Mouse (Mus musculus) heart, adult 18-20 months (tissue): ENCODE measurements around the gene Paqr7. TPM values are rescaled to one million over a fixed set of nuclear protein-coding genes. Genes with fewer than 3 reads are reported as not detected.
A peak's percentile ranks its signal among the peaks of the same experiment; 100 is the strongest.

Experiments
- DNase-seq, 2 experiments: peaks; one replicate each; pipeline ENCODE4 v3.0.0; 2021 to 2022; ENCODE audit warnings: mixed read lengths in 1 of 2
- long read RNA-seq, 2 experiments: library from polyadenylated mRNA; stranded (forward); transcript quantifications; one replicate each; pipeline ENCODE4 v2.0.0; 2021
- total RNA-seq, 2 experiments: library from RNA; stranded (reverse); gene quantifications; 2 replicates each; pipeline ENCODE4 v1.2.3; 2021

Gene Paqr7
- total RNA-seq, result 10 to 100 TPM; 15.5 to 15.7 TPM
- long read RNA-seq, experiment 1, transcript Paqr7-201 (2 exons, 2,351 nt), result major isoform, 6 of 40 reads
- long read RNA-seq, experiment 1, partial matches to known transcripts, result 32 of 40 reads
- long read RNA-seq, experiment 1, other reads (novel, unspliced or antisense), result 1 of 40 reads
- long read RNA-seq, experiment 2, partial matches to known transcripts, result 0 of 16 reads
- long read RNA-seq, experiment 2, other reads (novel, unspliced or antisense), result 12 of 16 reads

DNA sequence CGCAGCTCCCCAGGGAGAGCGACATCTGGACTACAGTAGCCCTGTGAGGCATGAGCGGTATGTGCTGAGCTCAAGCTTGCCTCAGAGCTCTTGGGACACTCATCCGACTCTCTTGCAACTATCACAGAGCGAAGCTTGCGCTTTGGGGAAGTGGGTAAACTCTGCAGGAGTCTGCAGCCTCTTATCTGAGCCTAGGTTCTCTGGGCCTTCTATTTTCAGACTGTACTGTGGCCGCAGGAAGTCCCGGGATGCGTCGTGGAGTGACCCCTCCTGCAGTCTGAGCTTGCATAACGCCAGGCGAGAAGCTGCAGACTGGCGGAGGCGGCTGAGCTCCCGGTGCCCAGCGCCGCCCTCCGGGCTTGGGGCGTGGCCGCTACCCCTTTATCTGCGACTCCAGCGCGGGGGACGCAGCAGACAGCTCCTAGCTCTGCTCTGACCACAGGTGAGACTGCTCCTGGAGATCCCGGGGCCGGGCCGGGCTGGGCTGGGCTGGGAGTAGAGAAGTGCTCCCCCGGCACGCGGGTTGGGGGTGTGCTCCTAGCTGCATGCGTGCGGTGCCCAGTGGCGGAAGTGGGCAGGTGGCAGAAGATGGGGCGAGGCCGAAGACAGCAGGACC, at the start of gene Paqr7:
Gene Paqr7 (plus strand): TSS at position 103 of the 616 bp plus-strand sequence.
- peak; percentile 83 to 88 for DNase-seq

DNA sequence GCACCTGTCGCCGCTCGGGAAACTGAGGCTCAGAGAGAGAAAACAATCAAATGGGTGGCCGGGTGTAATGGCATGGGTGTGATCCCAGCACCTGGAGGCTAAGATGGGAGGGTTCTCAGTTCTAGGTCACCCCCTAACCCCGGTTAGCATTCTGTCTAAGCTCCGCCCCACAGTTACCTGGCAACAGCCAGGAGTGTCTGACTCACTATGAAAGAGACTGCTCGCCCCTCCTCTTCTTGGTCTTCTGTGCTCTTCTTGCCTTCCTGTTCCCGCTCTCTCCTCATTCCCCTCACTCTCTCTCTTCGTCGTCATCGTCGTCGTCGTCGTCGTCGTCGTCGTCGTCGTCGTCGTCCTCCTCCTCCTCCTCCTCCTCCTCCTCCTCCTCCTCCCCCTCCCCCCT, 48.5 kb upstream of the Paqr7 start:
- DNase-seq, result no peak

DNA sequence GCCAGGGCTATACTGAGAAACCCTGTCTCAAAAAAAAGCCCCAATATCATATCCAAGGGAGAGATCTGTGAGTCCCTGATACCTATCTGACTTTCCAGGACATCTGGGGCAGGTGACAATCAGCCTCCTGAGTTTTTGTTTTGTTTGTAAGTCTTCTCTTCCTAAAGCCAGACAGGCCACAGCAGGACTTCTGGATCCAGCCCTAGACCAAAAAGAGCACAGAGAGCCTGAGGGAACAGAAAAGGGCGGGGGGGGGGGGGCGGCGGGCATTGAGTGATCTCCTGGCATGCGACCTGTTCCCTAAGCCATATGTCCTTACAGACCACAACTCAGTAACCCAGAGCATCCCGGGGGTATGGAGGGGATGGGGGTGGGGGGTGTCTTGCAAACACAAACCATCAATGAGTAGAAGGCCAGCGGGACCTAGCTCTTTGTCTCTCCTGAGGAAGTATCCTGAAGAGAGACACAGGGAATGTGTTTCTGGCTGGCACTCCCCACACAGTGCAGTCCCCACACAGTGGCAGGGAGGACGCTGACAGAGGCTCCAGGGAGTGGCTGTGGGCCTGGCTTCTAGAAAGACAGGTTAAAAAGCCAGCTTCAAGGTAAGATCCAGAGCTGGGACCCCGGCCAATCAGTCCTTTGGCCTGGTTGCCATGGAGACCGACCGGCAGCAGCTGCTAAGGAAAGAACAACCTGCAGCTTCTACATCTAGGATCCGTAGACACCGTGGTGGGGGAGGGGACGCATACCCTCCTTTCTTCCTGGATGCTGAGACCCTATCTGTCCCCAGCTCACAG, 46.7 kb upstream of the Paqr7 start:
- no peak for DNase-seq

DNA sequence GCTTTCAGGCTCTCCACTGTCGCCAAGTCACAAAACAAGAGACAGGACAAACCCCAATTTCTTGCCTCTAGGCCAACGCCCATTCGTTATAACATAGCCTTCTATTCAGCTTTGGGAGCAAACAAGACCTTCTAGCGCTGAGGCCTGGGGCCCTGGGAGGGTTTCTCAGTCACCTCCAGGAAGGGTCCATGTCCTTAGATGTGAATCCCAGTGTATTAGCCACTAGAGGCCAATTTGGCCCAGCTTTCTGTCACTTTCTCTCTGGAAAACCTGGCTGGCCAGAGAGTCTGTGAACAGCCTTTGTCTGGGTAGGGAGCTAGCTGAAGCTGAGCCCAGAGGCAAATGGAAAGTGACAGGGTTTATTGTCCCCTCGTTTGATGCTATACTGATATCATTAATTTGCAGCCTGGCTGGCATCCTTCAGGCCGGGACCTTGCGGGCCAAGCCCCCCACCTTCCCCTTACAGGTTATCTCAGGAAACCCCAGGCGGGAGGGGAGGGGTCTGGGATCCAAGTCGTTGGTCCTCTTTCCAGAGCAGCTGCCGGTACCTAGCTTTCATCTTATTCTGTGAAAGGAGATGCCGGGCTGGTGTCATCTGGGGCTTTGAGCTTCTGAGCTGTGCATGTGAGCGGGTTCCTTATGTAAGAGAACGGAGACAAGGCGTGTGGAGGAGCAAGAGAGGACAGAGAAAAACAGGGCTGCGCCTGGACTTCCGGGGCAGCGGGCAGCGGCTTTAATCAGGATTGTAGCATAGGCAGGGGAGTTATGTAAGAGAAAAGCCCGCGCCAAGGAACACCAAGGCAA, 45.9 kb upstream of the Paqr7 start:
- peak; percentile 25 to 34 for DNase-seq

DNA sequence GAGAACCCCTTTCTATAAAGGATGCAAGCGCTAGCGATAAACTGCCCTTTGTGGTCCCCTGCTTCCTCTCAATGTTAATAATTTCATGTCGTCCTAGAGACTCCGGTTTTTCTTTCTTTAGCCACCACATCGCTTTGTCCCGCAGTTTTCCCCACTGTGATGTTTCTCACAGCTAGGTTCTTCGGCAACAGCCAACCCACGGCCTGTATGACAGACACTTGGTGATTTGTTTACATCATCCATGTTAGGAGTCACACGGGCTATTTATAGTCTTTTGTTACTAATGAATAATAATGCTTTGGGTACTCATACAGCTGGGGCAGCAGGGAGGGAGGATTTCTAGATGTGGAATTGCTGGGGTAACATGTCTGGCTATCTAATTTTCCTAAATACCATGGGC, 45.0 kb upstream of the Paqr7 start:
- no peak for DNase-seq

DNA sequence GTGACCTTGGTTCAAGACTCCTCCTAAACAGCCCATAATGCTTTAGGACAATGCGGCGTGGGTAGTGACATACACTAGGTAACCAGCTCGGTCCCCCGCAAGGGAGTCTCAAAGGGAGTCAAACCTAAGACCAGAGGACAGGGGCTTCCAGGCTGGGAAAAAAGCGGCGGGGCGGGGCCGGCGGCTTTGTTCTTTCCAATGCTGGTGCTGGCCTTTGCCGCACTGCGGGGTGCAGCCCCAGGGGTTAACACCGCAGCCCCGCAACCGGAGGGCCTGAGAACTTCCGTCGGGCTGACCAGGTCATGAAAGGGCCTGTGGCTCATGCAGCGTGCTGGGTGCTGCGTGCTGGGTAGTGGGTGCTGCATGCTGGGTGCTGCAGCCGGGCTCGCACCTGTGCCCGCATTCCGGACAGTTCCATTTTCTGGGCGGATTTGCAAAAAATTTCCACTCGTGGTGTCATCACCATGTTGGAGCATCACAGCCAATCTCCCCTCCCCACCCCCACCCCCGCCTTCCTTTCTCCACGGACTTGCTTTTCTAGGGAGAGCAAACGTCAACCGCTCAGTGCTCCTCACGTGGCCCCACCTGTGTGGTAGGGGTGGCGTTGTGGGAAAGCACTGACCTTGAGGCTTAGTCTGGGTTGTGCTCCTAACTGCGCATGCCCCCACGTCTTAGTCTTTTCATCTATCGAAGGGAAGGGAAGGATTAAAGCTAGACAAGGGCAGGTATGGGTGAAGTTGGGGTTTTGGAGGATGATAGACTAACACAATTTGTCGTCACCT, 42.7 kb upstream of the Paqr7 start:
- no peak for DNase-seq

DNA sequence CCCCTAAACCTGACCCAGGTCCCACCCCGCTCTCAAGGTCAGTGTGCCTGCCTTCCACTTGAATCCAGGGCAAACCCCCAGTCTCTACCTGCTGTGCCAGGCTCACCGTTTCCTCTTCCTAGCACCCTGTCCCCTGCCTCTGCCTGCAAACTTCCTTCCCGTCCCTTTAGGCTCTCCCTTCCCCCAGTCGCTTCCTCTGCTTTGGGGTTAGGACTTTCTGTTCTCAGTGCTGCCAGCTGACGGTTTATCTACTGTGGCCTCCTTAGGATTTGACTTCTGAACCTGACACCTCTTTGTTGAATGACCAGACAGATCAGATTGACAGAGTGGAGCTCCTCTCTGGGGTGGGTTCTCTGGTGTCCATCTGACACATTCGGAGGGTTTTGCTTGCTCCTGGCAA, 41.2 kb upstream of the Paqr7 start:
- peak in 1 of 2 experiments; percentile 17 for DNase-seq

DNA sequence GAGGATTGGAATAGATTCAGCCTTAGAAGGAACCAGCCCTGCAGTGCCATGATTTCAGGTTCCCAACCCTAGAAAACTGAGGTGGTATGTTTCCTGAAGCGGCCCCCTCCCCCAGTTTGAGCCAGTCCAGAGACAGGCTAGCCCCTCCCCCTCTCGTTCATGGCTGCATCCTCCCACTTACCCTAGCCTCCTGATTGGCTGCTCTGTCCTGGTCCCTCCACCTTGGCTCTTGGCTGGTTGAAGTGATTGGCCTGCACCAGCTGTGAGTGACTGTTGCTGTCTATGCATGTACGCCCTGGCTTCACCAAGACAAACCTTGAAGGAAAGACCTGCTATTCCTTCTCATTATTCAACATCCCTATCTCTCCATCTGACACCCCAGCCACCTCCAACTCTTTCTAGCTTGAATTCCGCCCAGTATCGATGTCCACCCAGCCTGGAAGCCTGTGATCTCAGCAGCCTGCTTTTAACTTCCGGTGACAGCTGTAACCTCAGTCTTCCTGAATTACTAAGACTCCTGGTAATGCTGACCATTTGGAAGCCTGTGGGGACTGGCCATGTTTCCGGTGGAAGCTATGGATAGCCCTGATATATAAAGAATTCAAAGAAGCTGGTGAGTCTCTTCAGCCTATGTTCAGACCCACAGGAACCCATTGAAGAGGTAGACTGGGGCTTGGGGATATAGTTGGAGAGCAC, 39.2 kb upstream of the Paqr7 start:
- no peak for DNase-seq

DNA sequence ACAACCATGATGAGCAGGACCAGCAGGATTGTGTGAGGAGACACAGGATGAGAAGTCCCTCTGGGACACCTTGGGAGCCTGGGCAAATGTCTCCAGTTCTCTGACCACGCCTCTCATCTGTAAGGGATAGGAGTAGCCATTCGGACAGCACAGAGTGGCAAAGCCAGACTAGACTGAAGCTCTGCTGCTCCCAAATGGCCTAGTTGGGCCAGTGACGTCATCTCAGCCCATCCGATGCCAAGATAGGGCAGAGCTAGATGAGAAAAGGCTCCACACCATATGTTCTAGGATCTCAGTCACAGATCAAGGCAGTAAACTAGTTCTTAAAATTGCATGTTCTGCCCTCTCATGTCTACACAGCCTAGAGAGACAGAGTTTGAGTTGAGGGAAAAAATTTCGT, 37.6 kb upstream of the Paqr7 start:
- DNase-seq, result no peak

DNA sequence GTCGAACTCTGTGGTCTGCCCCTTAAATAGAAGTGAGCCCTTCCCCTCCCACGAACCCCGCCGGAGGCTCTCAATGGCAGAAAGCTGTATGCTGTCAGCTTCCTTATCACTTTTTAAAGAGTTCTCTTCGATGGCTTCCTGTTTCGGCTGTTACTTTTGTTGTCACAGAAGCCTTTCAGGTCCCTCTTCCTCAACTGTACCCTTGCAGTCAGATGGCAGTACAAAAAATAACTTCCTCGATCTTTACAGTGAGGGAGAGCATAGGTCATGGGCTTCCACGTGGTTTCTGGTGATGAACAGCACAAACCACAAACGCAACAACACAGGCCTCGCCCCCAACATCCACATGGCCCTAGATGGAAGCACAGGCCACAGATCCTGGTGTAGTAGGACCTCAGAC, 36.2 kb upstream of the Paqr7 start:
- no peak for DNase-seq

DNA sequence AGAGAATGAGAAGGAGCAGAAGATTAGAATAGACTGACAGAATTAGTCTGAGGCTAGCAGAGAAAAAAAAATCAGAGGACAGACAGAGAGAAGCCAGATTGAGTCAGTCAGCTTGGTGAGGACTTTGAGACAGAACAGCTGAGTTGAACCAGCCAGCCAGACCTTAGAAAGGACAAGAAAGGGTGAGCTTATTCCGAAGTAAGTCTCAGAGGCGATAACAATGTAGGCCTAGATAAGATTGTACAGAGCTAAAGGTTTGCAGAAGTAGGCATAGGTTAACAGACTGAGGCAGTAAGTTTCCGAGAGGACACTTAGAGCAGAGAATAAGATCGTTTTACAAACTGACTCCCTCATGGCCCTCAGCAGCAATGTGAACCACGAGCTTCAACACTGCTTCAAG, 35.2 kb upstream of the Paqr7 start:
- no peak for DNase-seq

DNA sequence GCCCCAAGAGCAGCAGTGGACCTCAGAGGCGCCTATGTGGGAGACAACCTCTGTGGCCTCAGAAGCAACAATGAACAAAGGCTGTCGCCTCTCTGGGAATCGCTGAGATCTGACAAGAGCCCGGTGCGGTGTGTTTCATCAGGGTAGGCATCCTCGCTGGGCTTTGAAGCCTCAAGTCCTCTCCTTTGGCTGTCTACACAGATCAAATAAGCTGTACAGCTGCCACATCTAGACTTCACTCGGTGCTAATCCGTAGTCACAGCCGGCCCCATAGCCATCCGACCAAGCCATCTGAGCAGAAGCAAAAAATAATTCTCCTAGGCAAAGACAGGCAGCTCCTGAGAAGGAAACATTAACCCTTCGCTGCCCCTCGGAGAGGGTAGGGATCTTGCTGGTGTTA, 30.7 kb upstream of the Paqr7 start:
- no peak for DNase-seq

DNA sequence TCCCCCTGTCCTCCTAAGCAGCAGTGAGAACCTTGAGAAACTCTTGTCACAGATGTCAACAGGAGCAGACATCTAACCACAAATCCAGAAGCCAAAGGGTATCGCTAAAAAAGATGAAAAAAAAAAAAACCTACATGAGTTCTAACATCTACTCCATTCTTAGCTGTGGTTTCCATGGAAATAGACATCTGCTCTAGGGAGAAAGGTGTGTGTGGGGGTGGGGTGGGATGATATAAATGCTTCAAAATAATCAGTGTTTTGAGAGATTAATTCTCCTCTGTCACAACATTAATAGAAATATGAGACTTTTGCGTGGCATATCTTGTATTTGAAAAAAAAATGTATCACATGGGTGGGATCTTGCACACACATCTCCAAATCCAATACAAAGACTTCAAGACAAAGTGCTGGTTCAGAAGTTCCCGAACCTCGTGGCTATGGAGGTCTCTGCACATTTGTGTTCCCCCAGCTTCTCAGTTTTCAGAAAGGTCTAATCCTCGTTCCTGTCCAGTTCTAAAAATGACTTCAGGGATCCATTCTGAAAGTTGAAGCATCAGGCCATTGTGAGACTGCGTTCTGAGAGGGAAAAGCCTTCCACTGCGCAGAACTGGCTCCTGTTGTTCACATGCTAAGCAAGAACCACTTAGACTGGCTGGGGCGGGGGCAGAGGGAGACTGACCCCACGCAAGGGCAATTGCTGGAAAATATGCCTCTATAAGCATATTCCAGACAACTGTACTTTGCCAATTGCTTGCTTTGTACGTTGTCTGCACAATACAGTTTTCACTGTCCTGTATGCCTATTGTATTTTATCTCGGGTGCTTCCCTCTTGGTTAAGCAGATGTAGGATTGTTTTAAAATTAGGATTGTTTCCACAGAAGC, 29.9 kb upstream of the Paqr7 start:
- no peak for DNase-seq

DNA sequence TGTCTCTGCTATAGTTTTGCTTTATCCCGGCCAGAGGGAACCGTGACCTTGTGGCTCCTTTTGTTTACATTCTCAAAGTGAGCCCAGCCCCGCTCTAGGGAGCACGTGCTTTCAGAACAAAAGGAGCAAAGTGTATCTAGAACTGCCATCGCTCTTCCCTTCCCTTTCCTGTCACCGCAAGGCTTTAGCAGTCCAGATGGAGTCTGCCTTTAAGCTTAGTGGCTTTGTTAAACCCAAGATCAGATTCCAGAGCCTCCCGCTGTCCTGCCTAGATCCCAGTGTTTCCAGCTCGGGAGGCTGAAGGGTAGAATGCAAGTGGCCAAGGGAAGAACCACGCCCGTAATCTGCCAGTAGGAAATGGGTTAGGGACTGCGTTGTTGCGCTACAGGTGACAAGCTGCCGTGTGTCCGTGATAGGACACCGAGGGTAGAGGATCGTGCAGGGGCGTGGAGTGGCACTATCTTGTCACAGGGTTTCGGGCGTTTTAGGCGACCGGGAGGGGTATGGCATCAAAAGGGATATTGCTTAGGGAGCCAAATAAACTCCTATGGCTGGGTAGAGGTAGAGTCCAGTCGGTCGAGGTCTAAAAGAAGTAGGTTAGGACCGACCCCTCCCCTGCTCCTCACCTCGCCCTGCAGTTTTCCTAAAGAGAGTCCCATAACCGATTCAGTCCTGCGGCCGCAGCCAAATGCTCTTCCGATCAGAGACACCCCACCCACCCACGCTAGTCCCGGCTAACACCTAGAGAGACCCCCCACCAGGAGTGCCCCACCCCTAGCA, 28.9 kb upstream of the Paqr7 start:
- peak; percentile 44 to 57 for DNase-seq

DNA sequence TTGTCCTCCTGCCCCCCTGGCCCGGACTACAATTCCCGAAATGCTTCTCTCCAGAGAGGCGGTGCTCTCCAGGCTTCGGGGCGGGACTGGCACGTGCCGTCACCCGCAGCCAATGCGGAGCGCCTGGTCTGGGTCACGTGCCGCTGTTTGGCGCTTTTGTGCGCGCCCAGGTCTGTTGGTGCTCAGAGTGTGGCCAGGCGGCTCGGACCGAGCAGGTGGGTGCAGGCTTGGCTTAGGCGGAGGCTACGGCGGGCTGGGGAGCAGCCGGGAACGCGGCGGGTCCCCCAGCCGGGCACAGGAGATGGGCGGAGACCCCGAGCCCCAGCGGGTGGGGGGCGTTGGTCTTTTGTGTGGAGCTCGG, 28.3 kb upstream of the Paqr7 start, which contains the start of gene Stmn1:
Gene Stmn1 (plus strand): TSS at position 106 of the 361 bp plus-strand sequence.
- peak; percentile 94 to 96 for DNase-seq

DNA sequence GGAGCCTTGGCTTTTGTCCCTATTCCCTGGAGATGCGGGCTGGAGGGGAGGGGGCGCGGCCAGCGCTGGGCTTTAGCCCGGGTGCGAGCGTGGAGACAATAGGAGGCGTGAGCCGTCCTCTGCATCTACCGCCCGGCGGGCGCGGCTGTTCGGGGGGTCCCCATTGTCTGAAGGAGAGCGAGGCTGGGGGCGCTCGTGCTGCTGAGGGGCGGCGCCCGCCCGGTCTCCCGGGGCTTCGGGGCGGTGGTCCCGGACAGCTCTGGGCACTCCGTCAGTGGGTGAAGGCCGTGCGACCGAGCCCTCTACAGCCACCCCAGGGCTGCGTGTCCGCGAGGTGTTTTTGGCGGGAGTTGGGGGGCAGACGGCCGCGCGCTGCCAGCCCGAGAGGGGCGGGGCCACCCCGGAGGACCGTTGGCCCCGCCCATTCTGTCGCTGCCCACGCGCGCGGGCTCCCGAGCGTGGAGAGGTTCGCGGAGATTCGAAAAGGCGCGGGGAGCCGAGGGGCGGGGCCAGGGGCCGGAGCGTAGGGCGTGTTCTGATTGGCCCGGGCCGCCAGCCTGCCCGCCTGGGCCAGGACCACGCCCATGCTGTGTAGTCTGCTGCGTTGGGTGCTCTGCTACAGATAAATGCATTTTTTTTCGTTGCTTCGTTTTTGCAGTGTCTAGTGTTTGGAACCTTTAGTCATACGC, 27.8 kb upstream of the Paqr7 start:
- peak; percentile 94 to 95 for DNase-seq

DNA sequence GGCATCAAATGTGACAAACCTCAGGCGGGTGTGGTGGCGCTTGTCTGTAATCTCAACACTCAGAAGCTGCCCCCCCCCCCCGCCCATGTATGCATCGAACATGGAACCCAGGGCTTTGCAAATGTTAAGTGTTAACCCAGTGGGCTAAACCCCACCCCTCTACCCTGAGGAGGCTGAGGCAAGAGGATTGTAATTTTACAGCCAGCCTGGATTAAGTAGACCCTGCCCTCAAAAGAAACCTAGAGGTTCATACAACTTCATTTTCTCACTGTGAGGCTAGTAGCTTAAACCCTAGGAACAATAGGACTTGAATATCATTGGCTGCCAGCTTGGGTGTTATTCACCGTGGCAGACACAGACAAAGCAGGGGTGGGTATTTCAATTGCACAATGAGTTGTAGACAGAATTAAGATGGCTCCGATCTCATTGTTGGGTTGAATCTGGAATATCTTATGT, 27.1 kb upstream of the Paqr7 start:
- no peak for DNase-seq

DNA sequence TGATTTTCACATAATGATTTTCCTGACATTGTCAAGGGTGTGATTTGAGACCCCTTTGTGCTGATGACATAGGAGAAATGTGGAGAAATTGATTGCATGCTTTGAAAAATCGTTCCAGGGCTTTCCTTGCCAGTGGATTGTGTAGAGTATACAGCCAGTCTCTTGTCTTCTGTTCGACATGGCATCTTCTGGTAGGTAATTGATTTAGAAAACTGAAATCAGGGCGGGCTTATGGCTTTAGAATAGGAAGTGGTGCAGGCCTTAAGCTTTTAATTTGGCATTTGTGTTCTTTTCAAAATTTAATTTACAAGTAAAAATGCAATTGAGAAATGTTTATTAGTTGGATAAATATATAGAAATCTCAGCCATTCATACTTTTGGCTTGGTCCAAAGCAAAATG, 26.5 kb upstream of the Paqr7 start:
- no peak for DNase-seq

DNA sequence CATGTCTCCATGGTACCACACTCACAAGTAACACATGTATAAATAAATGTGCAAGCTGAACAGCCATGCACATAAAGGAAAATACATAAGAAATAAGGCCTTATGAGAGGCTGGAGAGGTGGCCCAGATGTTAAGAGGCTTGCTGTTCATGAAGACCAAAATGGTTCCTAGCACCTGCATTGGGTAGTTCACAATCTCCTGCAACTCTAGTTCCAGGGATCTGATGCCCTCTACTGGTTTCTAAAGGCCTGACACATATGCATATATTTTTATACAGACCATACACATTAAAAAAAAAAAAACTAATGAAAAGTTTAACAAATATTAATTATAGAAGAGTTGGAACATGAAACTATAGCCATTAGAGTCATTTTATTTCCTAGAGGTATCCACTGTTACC, 25.0 kb upstream of the Paqr7 start:
- DNase-seq, result no peak
